In genomic region chr9:66560295-66560694, GRCm38 (mm10) we compare ENCODE assay signal across 8 mouse cellular contexts. TPM values are rescaled to one million over a fixed set of nuclear protein-coding genes. Genes with fewer than 3 reads are reported as not detected.
DNase-seq lines count a peak whose midpoint lies in the region; ATAC-seq lines count a peak whose summit lies in the region.

No protein-coding gene starts in this region.

- no peaks in the 10 kb centered on the region for H3K36me3 ChIP-seq in intestine, embryonic 15.5 days

- no peaks in the 10 kb centered on the region for H3K9me3 ChIP-seq in intestine, embryonic 15.5 days

- no peaks in the 10 kb centered on the region for H3K27me3 ChIP-seq in intestine, embryonic 15.5 days (replicated peaks)

- H3K4me2 ChIP-seq in intestine, embryonic 15.5 days (replicated peaks): no peak overlapping the region

- peak; percentile 49 to 52 for DNase-seq in cerebellum, postnatal 10 days
- DNase-seq in cerebellum, adult 11 months: no peak
- DNase-seq in right cerebral cortex, adult 18-20 months: peak; percentile 5
- DNase-seq in right cerebral cortex, postnatal 36 days (ENCODE audit: low spot score in 2 of 2): no peak
- DNase-seq in retina, postnatal 7 days (ENCODE audit: low read depth, low spot score): peak; percentile 13
- no peak for DNase-seq in adrenal gland, adult (ENCODE audit: inconsistent age in 2 of 2, low spot score in 1 of 2)
- DNase-seq in layer of hippocampus, adult 8-10 months (ENCODE audit: low spot score in 2 of 2): no peak

- no peak overlapping the region for H3K9ac ChIP-seq in intestine, embryonic 15.5 days

- no peak overlapping the region for H3K4me3 ChIP-seq in intestine, embryonic 15.5 days (replicated peaks)

- ATAC-seq in intestine, embryonic 15.5 days: peak; percentile 70; the same call in 1 of the 2 replicates

- 12% methylated on average over 2 of the region's 2 CpGs for WGBS in intestine, embryonic 15.5 days

- no peak overlapping the region for H3K27ac ChIP-seq in intestine, embryonic 15.5 days

- H3K4me1 ChIP-seq in intestine, embryonic 15.5 days (replicated peaks): peaks cover 5% of the 10 kb centered on the region; the same call in 1 of the 2 replicates

RNA-seq across cellular contexts. Expression of gene Usp3, which starts 32.6 kb away (rescaled TPM):
- polyA plus RNA-seq in intestine, embryonic 15.5 days (2015; fragmentation: Nextera tagmentation; extraction: Ambion mirVana): 78.9 and 79.5 TPM in 2 replicates
- total RNA-seq in layer of hippocampus, adult 8-10 months (2022): 10 to 100 TPM; 39.9 to 47.9 (median 43.7) TPM

RNA-seq across cellular contexts. Expression of gene Fbxl22, which starts 45.9 kb away (rescaled TPM):
- polyA plus RNA-seq in intestine, embryonic 15.5 days (2015; fragmentation: Nextera tagmentation; extraction: Ambion mirVana): 12.8 and 12.9 TPM in 2 replicates
- total RNA-seq in layer of hippocampus, adult 8-10 months (2022): under 1 TPM; 0.16 to 0.39 (median 0.23) TPM

Comparison
In these comparisons a context has a peak if more than half of its experiments do, and no peak if none do; other contexts are left out.
1. DNase-seq: peak in cerebellum, postnatal 10 days (2 of 2), right cerebral cortex, adult 18-20 months (single experiment) and retina, postnatal 7 days (single experiment); none in cerebellum, adult 11 months (single experiment), right cerebral cortex, postnatal 36 days (0 of 2), adrenal gland, adult (0 of 2) and layer of hippocampus, adult 8-10 months (0 of 2).